Mouse (Mus musculus) ovary, postnatal 36 days (tissue): Measurements from ENCODE around the gene Ifna16.
A peak's percentile ranks its signal among the peaks of the same experiment; 100 is the strongest.

ENCODE experiments used
- DNase-seq: peaks from one replicate; pipeline ENCODE4 v3.0.0; 2022; ENCODE audit warnings: low spot score, mixed read lengths

Gene Ifna16

DNA sequence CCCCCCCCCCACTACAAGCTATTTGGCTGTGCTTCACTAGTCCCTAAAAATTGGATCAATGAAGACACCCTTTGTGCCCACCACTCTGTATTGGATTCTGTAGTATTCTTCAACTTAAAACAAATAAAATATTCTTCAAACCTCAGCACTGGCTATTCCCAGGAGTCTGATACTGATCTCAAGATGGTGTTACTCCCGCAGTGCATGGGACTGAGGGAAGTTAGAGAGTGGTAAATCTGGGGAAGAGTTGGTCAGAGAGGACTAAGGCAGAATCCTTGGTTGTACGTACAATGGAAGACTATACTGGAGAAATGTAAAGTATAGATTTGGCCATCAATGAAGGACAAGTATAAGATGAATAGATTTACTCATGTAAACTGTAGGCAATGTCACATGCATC lies 34.2 kb downstream of the Ifna16 start:
- DNase-seq = no peak

DNA sequence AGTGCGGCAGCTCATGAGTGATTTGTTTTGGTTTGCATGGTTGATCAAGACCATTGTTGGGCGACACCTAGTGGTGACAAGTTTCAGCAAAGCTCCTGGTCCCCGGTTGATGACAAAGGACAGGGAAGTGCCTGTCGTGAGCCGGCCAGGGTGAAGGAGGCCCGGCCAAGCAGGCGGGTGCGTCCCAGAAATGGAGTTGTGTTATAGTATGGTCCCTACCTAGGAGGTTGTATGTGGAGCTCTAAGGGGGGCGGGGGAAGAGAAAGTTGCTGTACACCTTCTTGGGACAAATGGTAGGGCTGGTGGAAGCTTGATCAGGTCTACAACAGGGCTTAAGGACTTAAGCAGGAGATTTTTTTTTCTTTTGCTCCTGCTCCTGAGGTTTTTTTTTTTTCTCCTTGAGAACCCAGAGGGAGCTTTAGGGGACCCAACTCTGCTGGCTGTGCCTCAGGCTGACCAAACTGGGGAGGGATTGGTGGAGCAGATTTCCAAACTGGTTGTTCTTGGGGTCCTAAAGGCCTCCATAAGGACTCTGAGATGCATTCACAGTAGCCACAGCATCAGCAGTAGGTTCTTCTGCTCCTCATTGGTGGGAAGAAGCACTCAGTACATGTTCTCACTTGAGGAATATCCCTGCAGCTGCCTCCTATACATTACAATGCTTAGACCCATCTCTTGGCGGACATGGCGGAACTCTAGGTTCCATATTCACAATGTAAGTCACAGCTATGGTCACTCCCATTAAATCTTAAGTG lies 35.5 kb downstream of the Ifna16 start:
- peak; percentile 87 for DNase-seq

DNA sequence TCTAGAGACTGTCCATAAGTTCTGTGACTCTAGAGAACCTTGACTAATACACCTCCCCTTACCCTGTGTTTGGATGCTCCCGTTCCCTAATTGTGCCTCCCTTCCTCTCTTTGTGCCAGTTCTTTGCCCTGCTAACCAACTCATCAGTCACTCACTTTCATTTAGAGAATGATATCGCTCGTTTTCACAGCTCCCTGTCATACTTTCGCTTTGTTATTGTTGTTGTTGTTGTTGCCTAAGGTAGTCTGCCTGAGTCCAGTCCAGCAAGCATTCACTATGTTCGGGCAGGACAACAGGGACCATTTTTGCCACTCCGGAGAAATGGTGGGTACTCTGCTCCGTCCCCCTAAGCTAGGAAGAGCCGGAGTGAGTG lies 36.0 kb downstream of the Ifna16 start:
- no peak for DNase-seq

DNA sequence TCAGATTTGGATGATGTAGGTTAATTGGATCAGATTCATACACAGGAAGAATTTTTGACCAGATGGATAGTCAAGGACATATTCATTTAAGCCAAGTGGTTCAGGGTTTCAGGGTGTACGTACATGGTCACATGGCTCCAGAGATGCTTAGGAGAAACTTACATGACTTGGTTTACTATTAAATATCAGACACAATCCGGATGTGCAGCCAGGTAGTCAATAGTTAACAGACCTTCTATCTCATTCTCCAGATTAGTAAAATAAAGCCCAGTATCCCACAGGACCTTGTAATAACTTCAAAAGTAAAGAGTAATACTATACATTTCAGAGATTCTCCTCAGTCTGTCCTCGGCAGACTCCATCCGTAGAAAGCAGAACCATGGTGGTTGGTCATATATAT lies 42.4 kb downstream of the Ifna16 start, which contains the start of gene C87499:
Gene C87499, minus strand, starts transcription at position 101 of the 400 bp plus-strand sequence.
- DNase-seq = no peak
